Mouse (Mus musculus) gastrocnemius, adult 2 months (tissue): ENCODE data around the gene Gpr176. TPM values are rescaled to one million over a fixed set of nuclear protein-coding genes. Genes with fewer than 3 reads are reported as not detected.
A peak's percentile ranks its signal among the peaks of the same experiment; 100 is the strongest.

Experiments used
- DNase-seq: peaks from one replicate; pipeline ENCODE4 v3.0.0; 2022
- H3K27ac ChIP-seq: fragments of 200-600 bp; 2 replicates; pipeline ENCODE4 v1.8.1; 2022; ENCODE audit warnings: mild to moderate bottlenecking
- H3K4me3 ChIP-seq: fragments of 200-600 bp; 2 replicates; pipeline ENCODE4 v1.8.1; 2022; ENCODE audit warnings: mild to moderate bottlenecking, moderate library complexity
- CTCF ChIP-seq: fragments of 200-600 bp; IDR thresholded peaks from 2 replicates; pipeline ENCODE4 v1.8.1; 2022; ENCODE audit warnings: antibody characterized with exemption, mild to moderate bottlenecking, moderate library complexity
- intact Hi-C: fragments of 180-260 bp; cut with DNase I; formaldehyde crosslinking; loops from one replicate; pipeline ENCODE4 v1.15.1; 2025
- total RNA-seq, 2 experiments: library from RNA; stranded (reverse); gene quantifications; 2 replicates each; pipeline ENCODE4 v1.2.3; 2021

Gpr176 gene
- total RNA-seq, 2 experiments from 2014 or later: 0.14 TPM; not detected in 1

GRCm38 (mm10) chr2:118353916-118354403, 19.3 kb downstream of the Gpr176 start:
- no peak for DNase-seq
- intact Hi-C loops: no loop called here
- no peak overlapping the region for H3K4me3 ChIP-seq
- H3K27ac ChIP-seq: no peak overlapping the region; the same call in 1 of the 2 replicates
- TF ChIP-seq CTCF: no peak

DNA sequence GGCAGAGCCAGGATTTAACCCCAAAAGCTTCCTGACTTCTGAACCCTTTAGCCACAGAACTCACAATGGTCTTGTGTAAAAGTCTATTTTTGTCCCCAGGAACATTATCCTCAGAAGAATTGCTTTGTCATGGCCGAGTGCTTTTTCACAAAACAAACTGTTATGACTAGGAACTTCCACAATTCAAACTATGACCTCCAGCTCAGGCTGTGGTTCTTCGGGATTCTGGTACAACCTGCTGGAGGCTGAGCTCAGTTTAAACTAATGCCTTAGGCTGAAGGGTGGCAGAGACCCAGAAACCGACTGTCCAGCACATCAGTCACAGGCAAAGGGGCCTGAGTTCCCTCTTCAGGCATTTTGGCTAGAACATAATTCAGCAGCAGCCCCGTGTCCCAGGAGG, 19.7 kb downstream of the Gpr176 start:
- intact Hi-C loops: no loop called here
- no peak for DNase-seq
- Histone ChIP-seq H3K4me3 (no peak overlapping the region), H3K27ac (no peak overlapping the region; the same call in 1 of the 2 replicates)
- no peak for TF ChIP-seq CTCF

GRCm38 (mm10) chr2:118345535-118345934, 27.7 kb downstream of the Gpr176 start:
- no peak overlapping the region for H3K4me3 ChIP-seq
- H3K27ac ChIP-seq: no peak overlapping the region
- DNase-seq: no peak
- intact Hi-C loops: no loop called here
- TF ChIP-seq CTCF: no peak

- intact Hi-C loops: no loop called here
- no peak for DNase-seq
- H3K4me3 ChIP-seq: no peak overlapping the region
These were observed 29.3 kb downstream of the Gpr176 start for GRCm38 (mm10) chr2:118343897-118344296.

DNA sequence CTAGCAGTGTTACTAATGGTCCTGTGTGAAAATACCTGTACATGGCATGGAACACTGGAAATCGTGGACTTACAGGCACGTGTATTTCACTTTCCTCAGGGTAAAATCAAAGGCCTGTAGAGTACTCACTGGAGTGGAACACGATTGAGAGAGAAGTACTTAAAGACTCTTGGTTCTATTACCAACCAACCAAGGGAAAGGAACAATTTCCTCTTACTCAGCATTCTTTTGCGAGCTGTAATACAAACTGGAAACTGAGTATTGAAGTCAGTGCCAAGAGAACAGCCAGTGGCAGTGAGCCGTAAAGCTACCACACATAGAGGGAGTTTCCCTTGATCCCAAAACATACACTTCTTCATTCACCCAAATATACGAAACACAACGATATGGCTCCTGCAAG, 31.9 kb downstream of the Gpr176 start:
- intact Hi-C loops: no loop called here
- Histone ChIP-seq H3K4me3 (no peak overlapping the region), H3K27ac (no peak overlapping the region)
- no peak for DNase-seq
- no peak for TF ChIP-seq CTCF

More at GRCm38 (mm10) chr2:118343897-118344296, 29.3 kb downstream of the Gpr176 start:
- no peak for TF ChIP-seq CTCF
- no peak overlapping the region for H3K27ac ChIP-seq

DNA sequence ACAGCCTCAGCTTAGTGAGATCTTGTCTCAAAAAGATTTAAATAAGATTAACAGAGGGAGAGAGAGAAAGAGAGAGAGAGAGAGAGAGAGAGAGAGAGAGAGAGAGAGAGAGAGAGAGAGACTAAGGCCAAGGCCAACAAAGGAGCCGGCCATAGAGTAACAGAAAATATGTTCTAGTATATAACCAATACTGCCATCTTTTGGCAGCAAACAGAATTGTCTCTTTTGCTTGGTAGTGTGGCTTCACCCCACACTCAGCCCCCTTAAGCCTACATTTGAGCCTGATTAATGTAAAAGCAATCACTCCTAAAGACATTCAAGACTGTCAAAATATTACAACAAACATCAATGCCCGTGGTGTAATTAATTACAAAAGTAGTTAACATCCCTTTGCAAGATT, 37.1 kb downstream of the Gpr176 start:
- TF ChIP-seq CTCF: peak; percentile 48
- Histone ChIP-seq H3K4me3 (no peak overlapping the region), H3K27ac (no peak overlapping the region)
- intact Hi-C loops: loop anchor here (2.0 kb wide), 1 partner anchor 73 kb away; no protein-coding TSS in a partner anchor
- DNase-seq: no peak

GRCm38 (mm10) chr2:118322663-118323062, 50.6 kb downstream of the Gpr176 start:
- TF ChIP-seq CTCF: no peak
- H3K27ac ChIP-seq: no peak overlapping the region
- intact Hi-C loops: no loop called here
- no peak for DNase-seq
- H3K4me3 ChIP-seq: no peak overlapping the region

- H3K4me3 ChIP-seq: no peak overlapping the region
- no peak overlapping the region for H3K27ac ChIP-seq
- intact Hi-C loops: no loop called here
- no peak for TF ChIP-seq CTCF
- DNase-seq: no peak
These were observed 51.4 kb downstream of the Gpr176 start for GRCm38 (mm10) chr2:118321804-118322203.

DNA sequence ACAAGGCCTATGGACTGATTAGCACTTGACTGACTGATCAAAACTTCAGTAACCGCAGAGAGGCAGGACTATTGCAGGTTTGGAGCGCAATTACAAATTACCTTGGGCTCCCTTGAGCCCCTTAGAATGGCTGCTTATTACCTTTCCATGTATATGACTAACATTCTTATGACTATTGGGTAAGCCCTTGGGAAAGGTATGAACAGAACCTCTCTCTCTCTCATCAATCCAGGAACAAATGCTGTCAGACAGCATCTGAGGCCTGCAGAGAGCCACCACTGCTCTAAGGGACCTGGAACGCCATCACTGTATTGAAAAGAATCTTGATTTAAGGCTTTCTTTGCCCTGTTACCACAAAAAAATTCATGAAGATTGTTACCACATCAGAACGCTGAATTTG, 52.1 kb downstream of the Gpr176 start:
- Histone ChIP-seq H3K4me3 (no peak overlapping the region), H3K27ac (no peak overlapping the region)
- no peak for TF ChIP-seq CTCF
- intact Hi-C loops: no loop called here
- DNase-seq: no peak

DNA sequence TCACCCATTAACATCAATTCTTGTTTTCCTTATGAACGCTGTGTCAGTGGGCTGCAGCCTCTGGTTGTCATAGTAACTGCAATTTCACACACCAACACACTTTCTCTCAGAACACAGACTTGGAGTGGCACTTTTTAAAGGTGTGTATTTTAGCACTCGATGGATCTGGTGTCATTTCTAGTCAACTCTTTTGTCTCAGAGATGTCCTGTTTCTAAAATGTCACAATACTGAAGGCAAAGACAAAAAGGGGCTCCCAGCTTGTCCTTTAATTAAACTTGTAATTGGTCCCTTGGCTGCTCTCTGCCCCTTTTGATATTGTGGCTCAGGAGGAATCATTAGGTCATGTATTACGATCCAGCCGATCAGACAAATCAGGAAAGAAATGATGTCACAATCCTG, 52.7 kb downstream of the Gpr176 start:
- Histone ChIP-seq H3K27ac (no peak overlapping the region), H3K4me3 (no peak overlapping the region)
- no peak for DNase-seq
- no peak for TF ChIP-seq CTCF
- intact Hi-C loops: no loop called here

- DNase-seq: no peak
- H3K27ac ChIP-seq: no peak overlapping the region
- H3K4me3 ChIP-seq: no peak overlapping the region
- intact Hi-C loops: no loop called here
- no peak for TF ChIP-seq CTCF
These were observed 54.0 kb downstream of the Gpr176 start for GRCm38 (mm10) chr2:118319176-118319575.

- no peak for DNase-seq
- Histone ChIP-seq H3K4me3 (no peak overlapping the region), H3K27ac (no peak overlapping the region)
- TF ChIP-seq CTCF: no peak
- intact Hi-C loops: no loop called here
These were observed 56.3 kb downstream of the Gpr176 start for GRCm38 (mm10) chr2:118316939-118317338.

DNA sequence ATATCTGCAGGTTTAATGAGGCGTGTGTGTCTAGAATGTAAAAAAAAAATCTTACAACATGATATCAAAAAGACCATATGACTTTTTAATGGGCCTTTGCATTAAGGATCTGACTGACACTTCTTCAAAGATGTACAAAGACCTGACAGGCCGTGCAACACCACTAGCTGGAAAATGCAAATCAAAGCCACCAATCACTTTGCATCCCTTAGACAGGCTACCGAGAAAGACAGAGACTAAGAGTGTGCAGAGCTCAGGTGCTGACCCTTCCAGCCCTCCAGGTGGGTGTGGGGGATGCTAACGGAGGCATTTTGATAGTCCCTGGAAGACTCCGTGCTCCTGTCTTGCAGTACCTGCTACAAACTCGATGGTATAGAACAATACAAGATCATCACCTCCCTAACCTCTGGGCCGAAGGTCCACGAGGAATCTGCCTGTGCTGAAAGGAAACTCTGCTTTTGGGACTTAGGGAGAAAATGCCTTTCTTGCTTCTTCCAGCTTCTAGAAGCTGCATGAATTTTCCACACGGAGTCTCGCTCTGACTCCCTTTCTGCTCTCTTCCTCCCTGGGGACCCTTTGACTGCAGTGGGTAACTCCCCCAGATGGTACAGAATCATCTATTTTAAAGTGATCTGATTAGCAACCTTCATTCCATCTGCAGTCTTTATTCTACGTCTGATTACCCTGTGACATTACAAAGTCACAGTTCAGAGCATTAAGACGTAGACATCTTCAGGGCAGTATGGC, 57.4 kb downstream of the Gpr176 start:
- H3K4me3 ChIP-seq: no peak overlapping the region
- no peak for TF ChIP-seq CTCF
- intact Hi-C loops: no loop called here
- no peak for DNase-seq
- H3K27ac ChIP-seq: no peak overlapping the region

- no peak for TF ChIP-seq CTCF
These were observed 65.7 kb downstream of the Gpr176 start for GRCm38 (mm10) chr2:118307561-118307960.

More at GRCm38 (mm10) chr2:118307561-118307960, 65.7 kb downstream of the Gpr176 start:
- DNase-seq: no peak
- Histone ChIP-seq H3K4me3 (no peak overlapping the region), H3K27ac (no peak overlapping the region)
- intact Hi-C loops: no loop called here
